Mouse (Mus musculus): ENCODE results near the gene Pidd1. TPM values are rescaled to one million over a fixed set of nuclear protein-coding genes. Genes with fewer than 3 reads are reported as not detected.

The Pidd1 gene
- polyA plus RNA-seq, 1 experiment from 2014 or later, result 7.3 TPM

DNA sequence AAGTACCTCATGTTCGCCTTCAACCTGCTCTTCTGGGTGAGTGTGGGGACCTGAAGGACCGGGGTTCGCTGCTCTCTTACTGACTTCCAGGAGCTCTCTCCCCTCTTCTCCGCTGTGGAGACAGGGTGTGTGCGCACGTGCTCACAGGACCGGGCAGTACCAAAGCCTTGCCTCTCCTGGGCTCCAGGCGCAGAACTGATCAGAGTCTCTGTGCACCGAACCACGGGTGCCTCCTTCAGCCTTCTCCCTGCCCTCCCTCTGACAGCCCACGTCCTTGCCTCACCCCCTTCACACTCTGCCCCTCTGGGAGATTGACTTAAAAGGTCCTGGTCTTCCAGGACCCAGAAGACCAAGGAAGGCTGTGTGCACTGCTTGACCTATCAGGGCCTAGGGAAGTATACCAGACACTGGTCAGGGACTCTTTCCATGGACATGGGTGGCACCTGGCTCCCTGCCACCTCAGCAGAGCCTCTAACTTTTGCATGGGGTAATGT lies 38.8 kb upstream of the Pidd1 start:
- WGBS, result 10% methylated on average over 11 of the region's 11 CpGs
- H3K4me1 ChIP-seq (ENCODE audit: control insufficient read depth, insufficient read depth, low read length), result peaks cover 30% of the 10 kb centered on the region
- peak overlapping the region; percentile 55 for H3K4me3 ChIP-seq (ENCODE audit: low read length)
- no peaks in the 10 kb centered on the region for H3K9me3 ChIP-seq (ENCODE audit: control insufficient read depth, low read length)
- peaks cover 18% of the 10 kb centered on the region; the same call in 1 of the 2 replicates for H3K27me3 ChIP-seq (replicated peaks; ENCODE audit: control insufficient read depth, insufficient read depth, low read length)
- H3K27ac ChIP-seq (ENCODE audit: low read length), result no peak overlapping the region
- H3K36me3 ChIP-seq (ENCODE audit: control insufficient read depth, insufficient read depth, low read length), result no peaks in the 10 kb centered on the region
- H3K9ac ChIP-seq (ENCODE audit: low read depth, low read length), result peak overlapping the region; percentile 63
- peak overlapping the region; percentile 97 for H3K4me2 ChIP-seq (ENCODE audit: low read depth, low read length)
- no peak for ATAC-seq

- Histone ChIP-seq H3K27ac (ENCODE audit: low read length) (no peak overlapping the region), H3K4me3 (ENCODE audit: low read length) (peak overlapping the region; percentile 55), H3K27me3 (replicated peaks; ENCODE audit: control insufficient read depth, insufficient read depth, low read length) (peaks cover 18% of the 10 kb centered on the region; the same call in 1 of the 2 replicates), H3K9me3 (ENCODE audit: control insufficient read depth, low read length) (no peaks in the 10 kb centered on the region), H3K4me1 (ENCODE audit: control insufficient read depth, insufficient read depth, low read length) (peaks cover 38% of the 10 kb centered on the region), H3K4me2 (ENCODE audit: low read depth, low read length) (peak overlapping the region; percentile 97), H3K9ac (ENCODE audit: low read depth, low read length) (peak overlapping the region; percentile 63), H3K36me3 (ENCODE audit: control insufficient read depth, insufficient read depth, low read length) (no peaks in the 10 kb centered on the region)
- no peak; the same call in 1 of the 2 replicates for ATAC-seq
- WGBS, result 1% methylated on average over 80 of the region's 81 CpGs
These were observed 37.9 kb upstream of the Pidd1 start for GRCm38 (mm10) chr7:141481498-141482401.

GRCm38 (mm10) chr7:141480842-141481497 lies 37.1 kb upstream of the Pidd1 start:
- peaks cover 18% of the 10 kb centered on the region; the same call in 1 of the 2 replicates for H3K27me3 ChIP-seq (replicated peaks; ENCODE audit: control insufficient read depth, insufficient read depth, low read length)
- peak overlapping the region; percentile 97 for H3K4me2 ChIP-seq (ENCODE audit: low read depth, low read length)
- peak; percentile 38 for ATAC-seq
- peak overlapping the region; percentile 55 for H3K4me3 ChIP-seq (ENCODE audit: low read length)
- H3K9me3 ChIP-seq (ENCODE audit: control insufficient read depth, low read length), result no peaks in the 10 kb centered on the region
- WGBS, result 9% methylated on average over 10 of the region's 10 CpGs
- H3K4me1 ChIP-seq (ENCODE audit: control insufficient read depth, insufficient read depth, low read length), result peaks cover 45% of the 10 kb centered on the region
- no peaks in the 10 kb centered on the region for H3K36me3 ChIP-seq (ENCODE audit: control insufficient read depth, insufficient read depth, low read length)
- no peak overlapping the region for H3K27ac ChIP-seq (ENCODE audit: low read length)
- 0 out of 2 replicates have a peak overlapping the region, but pooled peaks have one; percentile 19 for H3K9ac ChIP-seq (ENCODE audit: low read depth, low read length)

DNA sequence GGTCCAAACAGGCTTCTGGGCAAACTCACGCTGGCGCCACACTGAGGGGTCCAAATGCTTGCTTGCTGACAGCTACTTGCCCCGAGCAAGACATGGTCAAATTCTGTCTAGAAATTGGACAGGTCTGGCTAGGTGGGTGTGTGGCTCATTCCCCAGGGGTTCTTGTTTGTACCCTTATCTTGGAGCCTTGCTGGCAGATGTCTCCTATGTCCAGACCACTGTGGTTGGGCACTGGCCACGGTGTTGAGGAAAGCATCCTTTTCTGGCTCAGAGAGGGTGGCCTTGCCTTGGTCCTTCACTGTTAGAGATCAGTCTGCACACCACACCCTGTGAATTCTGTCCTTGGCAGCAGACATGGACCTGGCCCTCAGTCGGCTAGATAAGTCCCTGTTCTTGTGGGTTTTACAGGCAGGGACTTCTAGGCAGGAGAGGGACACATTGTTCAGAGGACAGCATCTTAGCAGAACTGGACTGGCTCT lies 34.5 kb upstream of the Pidd1 start:
- Histone ChIP-seq H3K9me3 (ENCODE audit: control insufficient read depth, low read length) (no peaks in the 10 kb centered on the region), H3K4me3 (ENCODE audit: low read length) (no peak overlapping the region), H3K27me3 (replicated peaks; ENCODE audit: control insufficient read depth, insufficient read depth, low read length) (peaks cover 18% of the 10 kb centered on the region; the same call in 1 of the 2 replicates), H3K27ac (ENCODE audit: low read length) (peak overlapping the region; percentile 97), H3K4me1 (ENCODE audit: control insufficient read depth, insufficient read depth, low read length) (peaks cover 59% of the 10 kb centered on the region), H3K36me3 (ENCODE audit: control insufficient read depth, insufficient read depth, low read length) (no peaks in the 10 kb centered on the region), H3K9ac (ENCODE audit: low read depth, low read length) (peak overlapping the region; percentile 61; the same call in 1 of the 2 replicates), H3K4me2 (ENCODE audit: low read depth, low read length) (0 out of 2 replicates have a peak overlapping the region, but pooled peaks have one; percentile 1)
- 55% methylated on average over 5 of the region's 5 CpGs for WGBS
- no peak for ATAC-seq

GRCm38 (mm10) chr7:141477578-141478269 lies 33.9 kb upstream of the Pidd1 start:
- peaks cover 16% of the 10 kb centered on the region; the same call in 1 of the 2 replicates for H3K27me3 ChIP-seq (replicated peaks; ENCODE audit: control insufficient read depth, insufficient read depth, low read length)
- H3K9me3 ChIP-seq (ENCODE audit: control insufficient read depth, low read length), result no peaks in the 10 kb centered on the region
- 36% methylated on average over 4 of the region's 4 CpGs for WGBS
- no peaks in the 10 kb centered on the region for H3K36me3 ChIP-seq (ENCODE audit: control insufficient read depth, insufficient read depth, low read length)
- H3K4me3 ChIP-seq (ENCODE audit: low read length), result peak overlapping the region; percentile 88; the same call in 1 of the 2 replicates
- H3K4me2 ChIP-seq (ENCODE audit: low read depth, low read length), result peak overlapping the region; percentile 93
- H3K27ac ChIP-seq (ENCODE audit: low read length), result peak overlapping the region; percentile 97
- peak overlapping the region; percentile 61 for H3K9ac ChIP-seq (ENCODE audit: low read depth, low read length)
- H3K4me1 ChIP-seq (ENCODE audit: control insufficient read depth, insufficient read depth, low read length), result peaks cover 59% of the 10 kb centered on the region
- ATAC-seq, result no peak

GRCm38 (mm10) chr7:141476981-141477370 lies 33.2 kb upstream of the Pidd1 start:
- peaks cover 51% of the 10 kb centered on the region for H3K4me1 ChIP-seq (ENCODE audit: control insufficient read depth, insufficient read depth, low read length)
- peak overlapping the region; percentile 97 for H3K27ac ChIP-seq (ENCODE audit: low read length)
- H3K27me3 ChIP-seq (replicated peaks; ENCODE audit: control insufficient read depth, insufficient read depth, low read length), result peaks cover 8% of the 10 kb centered on the region; the same call in 1 of the 2 replicates
- 24% methylated on average over 7 of the region's 7 CpGs for WGBS
- H3K4me2 ChIP-seq (ENCODE audit: low read depth, low read length), result peak overlapping the region; percentile 93
- peak overlapping the region; percentile 61 for H3K9ac ChIP-seq (ENCODE audit: low read depth, low read length)
- no peaks in the 10 kb centered on the region for H3K36me3 ChIP-seq (ENCODE audit: control insufficient read depth, insufficient read depth, low read length)
- no peaks in the 10 kb centered on the region for H3K9me3 ChIP-seq (ENCODE audit: control insufficient read depth, low read length)
- no peak for ATAC-seq
- peak overlapping the region; percentile 88 for H3K4me3 ChIP-seq (ENCODE audit: low read length)

GRCm38 (mm10) chr7:141476226-141476980 lies 32.6 kb upstream of the Pidd1 start:
- 1% methylated on average over 17 of the region's 17 CpGs for WGBS
- ATAC-seq, result peak; percentile 70

DNA sequence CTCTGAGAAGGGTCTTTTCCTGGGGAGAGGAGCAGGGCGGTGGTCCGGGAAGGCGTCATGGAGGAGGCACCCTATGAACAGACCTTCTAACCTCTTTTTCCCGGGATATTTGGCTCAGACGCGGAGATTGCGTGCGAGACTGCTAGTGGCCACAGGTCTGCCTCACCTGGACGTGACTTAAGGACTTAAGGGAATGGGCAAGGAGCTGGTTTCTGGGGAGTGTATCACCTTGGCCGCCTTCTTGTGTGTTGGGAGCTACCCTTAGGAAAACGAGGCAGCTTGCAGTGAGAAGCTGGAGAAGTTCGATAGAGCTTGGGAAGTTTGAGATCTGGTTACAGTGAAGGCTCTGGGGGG lies 32.0 kb upstream of the Pidd1 start:
- Histone ChIP-seq H3K4me3 (ENCODE audit: low read length) (peak overlapping the region; percentile 88), H3K36me3 (ENCODE audit: control insufficient read depth, insufficient read depth, low read length) (0 out of 2 replicates have a peak, but pooled peaks cover 2% of the 10 kb centered on the region), H3K9ac (ENCODE audit: low read depth, low read length) (peak overlapping the region; percentile 90), H3K4me1 (ENCODE audit: control insufficient read depth, insufficient read depth, low read length) (peaks cover 40% of the 10 kb centered on the region), H3K9me3 (ENCODE audit: control insufficient read depth, low read length) (no peaks in the 10 kb centered on the region), H3K27ac (ENCODE audit: low read length) (peak overlapping the region; percentile 97), H3K27me3 (replicated peaks; ENCODE audit: control insufficient read depth, insufficient read depth, low read length) (no peaks in the 10 kb centered on the region), H3K4me2 (ENCODE audit: low read depth, low read length) (peak overlapping the region; percentile 93)
- ATAC-seq, result 0 out of 2 replicates have a peak, but pooled peaks have one; percentile 1
- 2% methylated on average over 12 of the region's 12 CpGs for WGBS

More at GRCm38 (mm10) chr7:141476226-141476980, 32.6 kb upstream of the Pidd1 start:
- peaks cover 46% of the 10 kb centered on the region for H3K4me1 ChIP-seq (ENCODE audit: control insufficient read depth, insufficient read depth, low read length)
- H3K4me3 ChIP-seq (ENCODE audit: low read length), result peak overlapping the region; percentile 88
- peak overlapping the region; percentile 93 for H3K4me2 ChIP-seq (ENCODE audit: low read depth, low read length)
- peaks cover 4% of the 10 kb centered on the region; the same call in 1 of the 2 replicates for H3K27me3 ChIP-seq (replicated peaks; ENCODE audit: control insufficient read depth, insufficient read depth, low read length)
- H3K27ac ChIP-seq (ENCODE audit: low read length), result peak overlapping the region; percentile 97
- peak overlapping the region; percentile 90 for H3K9ac ChIP-seq (ENCODE audit: low read depth, low read length)
- no peaks in the 10 kb centered on the region for H3K9me3 ChIP-seq (ENCODE audit: control insufficient read depth, low read length)
- H3K36me3 ChIP-seq (ENCODE audit: control insufficient read depth, insufficient read depth, low read length), result no peaks in the 10 kb centered on the region

Data from intestine, embryonic 16.5 days (tissue).